Mouse (Mus musculus): ENCODE measurements at regions not wholly inside any gene's neighbourhood (a gene's known extent, or its start where the extent isn't known, plus 50 kb on each side); places are given as distances from the start of the nearest gene placed in this dataset.
A peak's percentile ranks its signal among the peaks of the same experiment; 100 is the strongest.

GRCm38 (mm10) chr4:75355621-75356020 lies 77.5 kb upstream of the Dmac1 start:
- no peaks in the 10 kb centered on the region for H3K4me1 ChIP-seq (ENCODE audit: control insufficient read depth, insufficient read depth, low read length)
- no peak for DNase-seq (ENCODE audit: low spot score)

DNA sequence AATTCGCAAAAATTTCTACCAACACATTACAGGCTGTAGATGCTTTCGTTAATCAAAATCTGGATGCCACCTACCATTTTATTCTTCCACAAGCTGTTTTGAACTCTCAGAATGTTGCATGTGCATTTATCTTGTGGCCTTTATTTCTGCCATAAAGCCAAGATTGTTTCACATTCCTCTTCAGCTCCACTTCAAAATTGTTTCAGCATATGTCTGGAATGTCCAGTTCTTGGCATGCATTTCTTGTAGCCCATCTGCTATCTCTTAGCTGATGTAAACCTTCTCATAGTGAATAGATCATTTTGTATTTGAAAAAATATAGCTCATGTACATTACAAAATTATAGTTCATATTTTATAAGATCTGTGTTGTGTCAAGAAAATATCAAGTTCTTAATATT lies 56.4 kb upstream of the Dmac1 start:
- no peaks in the 10 kb centered on the region for H3K36me3 ChIP-seq (ENCODE audit: control insufficient read depth, insufficient read depth, low read length)

More at GRCm38 (mm10) chr4:75355621-75356020, 77.5 kb upstream of the Dmac1 start:
- no peaks in the 10 kb centered on the region for H3K36me3 ChIP-seq (ENCODE audit: control insufficient read depth, insufficient read depth, low read length)
- H3K27me3 ChIP-seq (replicated peaks; ENCODE audit: control insufficient read depth, insufficient read depth, low read length), result no peaks in the 10 kb centered on the region
- no peaks in the 10 kb centered on the region for H3K9me3 ChIP-seq (replicated peaks; ENCODE audit: control insufficient read depth, low read length)
- H3K9ac ChIP-seq (ENCODE audit: low read length), result no peak overlapping the region
- no peak overlapping the region for H3K4me3 ChIP-seq (ENCODE audit: low read depth, low read length)
- ATAC-seq, result no peak
- H3K27ac ChIP-seq (ENCODE audit: low read depth, low read length), result no peak overlapping the region
- H3K4me2 ChIP-seq (ENCODE audit: low read length), result no peak overlapping the region
- WGBS, result 96% methylated on average over 5 of the region's 9 CpGs

DNA sequence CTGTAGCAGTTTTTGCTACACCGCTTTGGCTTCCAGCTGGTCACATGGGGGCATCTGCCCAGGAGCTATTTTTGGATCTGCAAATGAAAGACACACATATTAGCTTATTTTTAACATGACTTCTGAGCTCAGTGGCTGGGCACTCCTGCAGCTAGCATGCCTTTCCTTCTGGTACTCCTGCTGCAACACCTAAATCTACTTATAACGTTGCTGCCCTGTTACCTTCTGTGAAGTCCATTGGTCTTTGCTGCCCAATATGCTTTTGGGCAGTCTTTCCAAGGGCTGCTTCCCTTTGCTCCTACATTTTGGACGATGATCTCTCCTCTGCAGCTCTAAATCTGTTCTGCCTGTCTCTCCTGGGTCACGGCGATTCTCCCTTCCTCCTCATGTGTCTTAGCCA lies 54.7 kb upstream of the Dmac1 start:
- Histone ChIP-seq H3K9ac (ENCODE audit: low read length) (no peak overlapping the region), H3K27ac (ENCODE audit: low read depth, low read length) (no peak overlapping the region), H3K4me2 (ENCODE audit: low read length) (no peak overlapping the region), H3K4me1 (ENCODE audit: control insufficient read depth, insufficient read depth, low read length) (no peaks in the 10 kb centered on the region), H3K4me3 (ENCODE audit: low read depth, low read length) (no peak overlapping the region), H3K27me3 (replicated peaks; ENCODE audit: control insufficient read depth, insufficient read depth, low read length) (no peaks in the 10 kb centered on the region), H3K36me3 (ENCODE audit: control insufficient read depth, insufficient read depth, low read length) (no peaks in the 10 kb centered on the region), H3K9me3 (replicated peaks; ENCODE audit: control insufficient read depth, low read length) (no peaks in the 10 kb centered on the region)
- 85% methylated on average over 5 of the region's 5 CpGs for WGBS
- ATAC-seq (no peak), DNase-seq (ENCODE audit: low spot score) (no peak)

More for the DNA sequence above, 56.4 kb upstream of the Dmac1 start:
- H3K4me2 ChIP-seq (ENCODE audit: low read length), result no peak overlapping the region
- H3K4me3 ChIP-seq (ENCODE audit: low read depth, low read length), result no peak overlapping the region
- WGBS, result 93% methylated on average over 2 of the region's 2 CpGs
- ATAC-seq, result no peak
- no peaks in the 10 kb centered on the region for H3K9me3 ChIP-seq (replicated peaks; ENCODE audit: control insufficient read depth, low read length)
- no peaks in the 10 kb centered on the region for H3K4me1 ChIP-seq (ENCODE audit: control insufficient read depth, insufficient read depth, low read length)
- H3K27ac ChIP-seq (ENCODE audit: low read depth, low read length), result no peak overlapping the region
- no peak overlapping the region for H3K9ac ChIP-seq (ENCODE audit: low read length)
- H3K27me3 ChIP-seq (replicated peaks; ENCODE audit: control insufficient read depth, insufficient read depth, low read length), result no peaks in the 10 kb centered on the region
- DNase-seq (ENCODE audit: low spot score), result no peak

DNA sequence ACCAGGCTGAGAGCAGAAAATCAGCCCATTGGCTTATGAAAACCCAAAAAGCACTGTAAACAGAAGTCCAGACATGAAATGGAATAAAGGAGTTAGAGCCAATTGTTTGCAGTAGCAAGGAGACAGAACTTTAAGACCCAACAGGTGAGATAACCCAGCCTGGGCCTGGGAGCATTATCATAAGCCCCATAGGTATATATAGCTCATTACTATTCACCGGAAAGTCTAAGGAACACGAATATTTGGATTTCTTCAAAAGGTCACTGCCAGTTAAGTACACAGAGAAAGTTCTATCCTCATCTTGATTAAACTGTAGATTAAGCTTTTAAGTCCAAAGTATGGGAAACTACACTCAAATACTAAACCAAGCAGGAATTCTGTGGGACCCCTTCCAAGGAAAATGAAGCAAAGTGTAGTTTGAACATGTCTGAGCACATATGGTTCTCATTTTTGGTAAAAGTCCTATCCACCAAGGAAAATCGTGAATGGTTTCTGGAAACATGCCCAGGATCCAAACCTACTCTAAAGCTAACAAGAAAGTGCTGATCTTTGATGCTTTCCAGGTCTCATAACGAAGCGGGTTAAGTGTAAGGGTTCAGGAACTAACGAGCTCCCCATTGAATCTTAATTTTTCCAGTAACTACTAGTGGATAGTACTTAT lies 51.5 kb upstream of the Dmac1 start:
- Histone ChIP-seq H3K9ac (ENCODE audit: low read length) (no peak overlapping the region), H3K27ac (ENCODE audit: low read depth, low read length) (no peak overlapping the region), H3K9me3 (replicated peaks; ENCODE audit: control insufficient read depth, low read length) (no peaks in the 10 kb centered on the region), H3K4me1 (ENCODE audit: control insufficient read depth, insufficient read depth, low read length) (no peaks in the 10 kb centered on the region), H3K27me3 (replicated peaks; ENCODE audit: control insufficient read depth, insufficient read depth, low read length) (no peaks in the 10 kb centered on the region), H3K4me3 (ENCODE audit: low read depth, low read length) (no peak overlapping the region), H3K36me3 (ENCODE audit: control insufficient read depth, insufficient read depth, low read length) (no peaks in the 10 kb centered on the region), H3K4me2 (ENCODE audit: low read length) (no peak overlapping the region)
- WGBS, result 43% methylated on average over 6 of the region's 6 CpGs
- peak; percentile 43 for DNase-seq (ENCODE audit: low spot score)
- no peak for ATAC-seq

Data from forebrain, embryonic 14.5 days (tissue).